In genomic region chr7:112660325-112660724, GRCm38 (mm10) we compare ENCODE assay signal across 11 mouse cellular contexts. TPM values are rescaled to one million over a fixed set of nuclear protein-coding genes. Genes with fewer than 3 reads are reported as not detected.
DNase-seq lines count a peak whose midpoint lies in the region; ATAC-seq and TF ChIP-seq lines count a peak whose summit lies in the region.
"Had no signal": no experiment of that assay in that cellular context is flagged by ENCODE, and none has a peak within 500 bp of the region (broad histone marks: within the 10 kb centered on the region; RNA-seq: fewer than 3 reads in every experiment).

No protein-coding gene starts in this region.

- no peak for ATAC-seq in midbrain, embryonic 11.5 days (ENCODE audit: low FRiP score)
- peak; percentile 83 for ATAC-seq in heart, postnatal 0 days (ENCODE audit: insufficient read depth, low read depth)
- ATAC-seq in liver, embryonic 13.5 days (ENCODE audit: low read depth) = 0 out of 2 replicates have a peak, but pooled peaks have one; percentile 41

- H3K27ac ChIP-seq in midbrain, embryonic 11.5 days (ENCODE audit: low read depth, low read length) = no peak overlapping the region
- no peak overlapping the region for H3K27ac ChIP-seq in midbrain, embryonic 10.5 days (replicated peaks)
- H3K27ac ChIP-seq in heart, postnatal 0 days (ENCODE audit: low read depth) = peak overlapping the region; percentile 88
- H3K27ac ChIP-seq in liver, embryonic 13.5 days = no peak overlapping the region

- DNase-seq in midbrain, embryonic 11.5 days (ENCODE audit: low spot score, missing footprints) = peak; percentile 73
- DNase-seq in midbrain, embryonic 10.5 days (ENCODE audit: low spot score) = no peak
- DNase-seq in heart, postnatal 0 days (ENCODE audit: low spot score) = peak; percentile 97
- DNase-seq in liver, embryonic 13.5 days = no peak
- peak; percentile 69 for DNase-seq in yolk sac, embryonic 10.5 days (ENCODE audit: low spot score)
- no peak for DNase-seq in gastrocnemius, postnatal 4 days (ENCODE audit: low spot score in 2 of 2)
- no peak for DNase-seq in urinary bladder, postnatal 25 days (ENCODE audit: low spot score)
- DNase-seq in cerebellum, adult 8-10 months = no peak
- DNase-seq: cerebellum, postnatal 25 days had no signal

- H3K36me3 ChIP-seq in midbrain, embryonic 11.5 days (ENCODE audit: control insufficient read depth, insufficient read depth, low read length) = no peaks in the 10 kb centered on the region
- H3K36me3 ChIP-seq in midbrain, embryonic 10.5 days = no peaks in the 10 kb centered on the region
- H3K36me3 ChIP-seq in heart, postnatal 0 days (replicated peaks; ENCODE audit: control insufficient read depth, insufficient read depth, low read length) = no peaks in the 10 kb centered on the region
- no peaks in the 10 kb centered on the region for H3K36me3 ChIP-seq in liver, embryonic 13.5 days
- H3K36me3 ChIP-seq: limb, embryonic 12.5 days had no signal

- TF ChIP-seq CTCF in heart, postnatal 0 days (IDR thresholded peaks at IDR 0.05; ENCODE audit: low read depth) = no peak

- WGBS in midbrain, embryonic 11.5 days = 33% methylated on average over 1 of the region's 1 CpGs
- WGBS in midbrain, embryonic 10.5 days = 32% methylated on average over 1 of the region's 1 CpGs
- 0% methylated on average over 1 of the region's 1 CpGs for WGBS in heart, postnatal 0 days
- 0% methylated on average over 1 of the region's 1 CpGs for WGBS in liver, embryonic 13.5 days (ENCODE audit: insufficient replicate concordance)

- H3K9ac ChIP-seq in midbrain, embryonic 11.5 days (ENCODE audit: low read length) = no peak overlapping the region
- no peak overlapping the region for H3K9ac ChIP-seq in heart, postnatal 0 days (replicated peaks; ENCODE audit: low read depth, low read length)
- no peak overlapping the region for H3K9ac ChIP-seq in liver, embryonic 13.5 days
- H3K9ac ChIP-seq: limb, embryonic 12.5 days had no signal

- peak; percentile 97 for TF ChIP-seq EP300 in heart, postnatal 0 days (IDR thresholded peaks at IDR 0.05; ENCODE audit: low read depth)

- peaks cover 5% of the 10 kb centered on the region for H3K4me1 ChIP-seq in midbrain, embryonic 11.5 days (ENCODE audit: control insufficient read depth, insufficient read depth, low read length)
- peaks cover 33% of the 10 kb centered on the region for H3K4me1 ChIP-seq in midbrain, embryonic 10.5 days
- H3K4me1 ChIP-seq in heart, postnatal 0 days (ENCODE audit: control insufficient read depth, insufficient read depth) = peaks cover 51% of the 10 kb centered on the region
- H3K4me1 ChIP-seq in liver, embryonic 13.5 days (replicated peaks) = no peaks in the 10 kb centered on the region

- H3K27me3 ChIP-seq in midbrain, embryonic 11.5 days (ENCODE audit: control insufficient read depth, insufficient read depth, low read length) = no peaks in the 10 kb centered on the region
- H3K27me3 ChIP-seq in midbrain, embryonic 10.5 days (ENCODE audit: low read depth, poor library complexity, severe bottlenecking) = no peaks in the 10 kb centered on the region
- H3K27me3 ChIP-seq in heart, postnatal 0 days (ENCODE audit: control insufficient read depth, insufficient read depth, low read length) = no peaks in the 10 kb centered on the region
- no peaks in the 10 kb centered on the region for H3K27me3 ChIP-seq in liver, embryonic 13.5 days
- H3K27me3 ChIP-seq: limb, embryonic 12.5 days had no signal

- no peak overlapping the region for H3K4me3 ChIP-seq in midbrain, embryonic 11.5 days (ENCODE audit: low read depth, low read length)
- H3K4me3 ChIP-seq in midbrain, embryonic 10.5 days = no peak overlapping the region
- no peak overlapping the region for H3K4me3 ChIP-seq in heart, postnatal 0 days (ENCODE audit: low read depth, low read length)
- no peak overlapping the region for H3K4me3 ChIP-seq in liver, embryonic 13.5 days (replicated peaks)
- H3K4me3 ChIP-seq: limb, embryonic 12.5 days had no signal

- H3K4me2 ChIP-seq in midbrain, embryonic 11.5 days = no peak overlapping the region
- H3K4me2 ChIP-seq in heart, postnatal 0 days (ENCODE audit: low read depth, low read length) = no peak overlapping the region
- H3K4me2 ChIP-seq in liver, embryonic 13.5 days = no peak overlapping the region
- H3K4me2 ChIP-seq: limb, embryonic 12.5 days had no signal

- no peaks in the 10 kb centered on the region for H3K9me3 ChIP-seq in midbrain, embryonic 11.5 days (ENCODE audit: control insufficient read depth, low read length)
- no peaks in the 10 kb centered on the region for H3K9me3 ChIP-seq in midbrain, embryonic 10.5 days (replicated peaks)
- no peaks in the 10 kb centered on the region for H3K9me3 ChIP-seq in heart, postnatal 0 days (replicated peaks; ENCODE audit: control insufficient read depth, low read length)
- no peaks in the 10 kb centered on the region for H3K9me3 ChIP-seq in liver, embryonic 13.5 days (replicated peaks)

RNA-seq across cellular contexts. Expression of gene Tead1, which starts 18.8 kb away (rescaled TPM):
- polyA plus RNA-seq in midbrain, embryonic 11.5 days (2014; fragmentation: Nextera tagmentation; extraction: Ambion mirVana) = 12.3 and 14.3 TPM in 2 replicates
- 17.1 and 17.6 TPM in 2 replicates for polyA plus RNA-seq in midbrain, embryonic 10.5 days (2016; fragmentation: Nextera tagmentation; extraction: Ambion mirVana)
- 63.9 and 87.9 TPM in 2 replicates for total RNA-seq in heart, postnatal 0 days (2014; rRNA removed; ENCODE audit: low replicate concordance)
- 19.0 and 20.8 TPM in 2 replicates for polyA plus RNA-seq in heart, postnatal 0 days (2015; fragmentation: Nextera tagmentation; extraction: Ambion mirVana)
- 0.98 and 1.7 TPM in 2 replicates for polyA plus RNA-seq in liver, embryonic 13.5 days (2015; fragmentation: Nextera tagmentation; extraction: Ambion mirVana)
- 100 to 1,000 TPM; 155 to 175 TPM for total RNA-seq in gastrocnemius, postnatal 4 days (2021)
- total RNA-seq: megakaryocyte-erythroid progenitor cell, adult 5-6 weeks had no signal

Comparison
In these comparisons a context has a peak if more than half of its experiments do, and no peak if none do; other contexts are left out.
1. DNase-seq: peak in midbrain, embryonic 11.5 days (single experiment), heart, postnatal 0 days (single experiment) and yolk sac, embryonic 10.5 days (single experiment); none in midbrain, embryonic 10.5 days (single experiment), liver, embryonic 13.5 days (single experiment), gastrocnemius, postnatal 4 days (0 of 2), urinary bladder, postnatal 25 days (single experiment) and cerebellum, adult 8-10 months (single experiment).